Mouse (Mus musculus) kidney, adult 2 months (tissue): ENCODE measurements at regions not wholly inside any gene's neighbourhood (a gene's known extent, or its start where the extent isn't known, plus 50 kb on each side); places are given as distances from the start of the nearest gene placed in this dataset.

Source experiments
- CTCF ChIP-seq: fragments of 200-500 bp; conservative IDR thresholded peaks from 2 replicates; pipeline ENCODE4 v1.5.1; 2011; ENCODE audit warnings: low read depth, mild to moderate bottlenecking, control low read depth, low read length, moderate library complexity, mixed read lengths; ENCODE audit not compliant: insufficient read depth, insufficient read length
- POLR2A ChIP-seq: fragments of 200-500 bp; IDR thresholded peaks from one replicate; pipeline ENCODE4 v1.6.1; 2011; ENCODE audit warnings: low read depth, low read length, control low read depth

DNA sequence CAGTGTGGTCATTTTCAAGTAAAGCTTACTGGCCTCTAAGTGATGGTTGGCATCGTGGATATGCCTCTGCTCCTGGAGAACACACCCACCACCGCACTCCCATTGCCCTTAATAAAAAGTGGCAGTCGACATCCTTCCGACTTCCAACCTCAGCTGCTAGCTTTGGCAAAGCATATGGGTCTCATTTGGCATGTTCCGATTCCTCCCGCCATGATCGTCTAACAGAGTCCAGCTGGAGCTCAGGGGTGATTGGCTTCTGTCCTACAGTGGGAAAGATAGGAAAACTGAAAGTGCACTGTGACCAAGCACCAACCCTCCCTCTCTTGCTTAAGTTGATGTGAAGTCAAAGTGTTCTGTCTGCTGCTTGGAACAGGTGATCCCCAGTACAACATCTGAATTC is 404.8 kb upstream of the Atp11b start:
- TF ChIP-seq CTCF (no peak), POLR2A (no peak)
